Mouse (Mus musculus): ENCODE results near the gene Npepps. TPM values are rescaled to one million over a fixed set of nuclear protein-coding genes. Genes with fewer than 3 reads are reported as not detected.
"Not testable (repeated sequence)": the region's sequence is repeated elsewhere in the genome, so short reads cannot be mapped to it uniquely, and the experiment has no call there.

Gene Npepps
- polyA plus RNA-seq, 1 experiment from 2014 or later, result 41.9 TPM

DNA sequence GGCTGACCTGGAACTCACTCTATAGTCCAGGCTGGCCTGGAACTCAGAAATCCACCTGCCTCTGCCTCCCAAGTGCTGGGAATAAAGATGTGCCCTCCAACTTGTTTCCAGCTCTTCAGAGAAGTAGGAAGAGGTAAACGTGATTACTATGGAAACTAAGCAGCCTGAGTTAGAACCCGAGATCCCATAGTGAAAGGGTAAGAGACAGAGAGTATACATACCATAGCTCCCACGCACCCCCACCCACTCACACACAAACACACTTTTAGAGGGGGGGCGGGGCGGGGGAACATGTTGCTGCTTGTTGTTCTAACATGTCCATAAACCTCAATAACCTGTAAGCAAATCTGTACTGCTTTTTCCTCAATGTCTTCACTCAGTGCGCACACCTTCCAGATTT is 2.0 kb downstream of the Npepps start:
- H3K27me3 ChIP-seq (replicated peaks; ENCODE audit: control insufficient read depth, insufficient read depth, low read length), result no peaks in the 10 kb centered on the region
- H3K9ac ChIP-seq (ENCODE audit: low read depth, low read length), result peak overlapping the region; percentile 91
- 0 out of 2 replicates have a peak, but pooled peaks cover 6% of the 10 kb centered on the region for H3K4me1 ChIP-seq (replicated peaks; ENCODE audit: control insufficient read depth, insufficient read depth, low read length)
- no peak for TF ChIP-seq CTCF (IDR thresholded peaks at IDR 0.05; ENCODE audit: low read depth)
- no peaks in the 10 kb centered on the region for H3K9me3 ChIP-seq (ENCODE audit: control insufficient read depth)
- no peak for ATAC-seq
- H3K27ac ChIP-seq (ENCODE audit: low read depth, low read length), result 0 out of 2 replicates have a peak overlapping the region, but pooled peaks have one; percentile 99
- H3K4me2 ChIP-seq (replicated peaks; ENCODE audit: low read depth), result peak overlapping the region; percentile 78
- H3K36me3 ChIP-seq (ENCODE audit: control insufficient read depth, insufficient read depth), result no peaks in the 10 kb centered on the region
- WGBS, result 48% methylated on average over 6 of the region's 6 CpGs
- H3K4me3 ChIP-seq (ENCODE audit: low read depth, low read length), result peak overlapping the region; percentile 94

DNA sequence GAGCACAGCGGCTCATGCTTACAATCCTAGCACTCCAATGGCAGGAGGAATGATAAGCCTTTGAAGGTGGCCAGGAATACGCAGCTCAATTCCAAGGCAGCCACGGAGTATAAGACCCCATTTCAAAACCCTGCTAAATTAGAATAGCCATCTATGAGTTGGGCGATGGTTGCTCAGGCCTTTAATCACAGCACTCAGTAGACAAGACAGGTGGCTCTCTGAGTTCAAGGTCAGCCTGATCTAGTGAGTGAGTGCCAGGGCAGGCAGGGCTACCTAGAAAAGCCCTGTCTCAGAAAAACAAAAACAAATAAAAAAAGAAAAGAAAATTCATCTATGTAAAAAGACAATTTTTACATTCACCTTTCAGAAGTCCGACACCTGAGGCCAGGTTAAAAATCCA is 3.3 kb downstream of the Npepps start:
- no peak for TF ChIP-seq CTCF (IDR thresholded peaks at IDR 0.05; ENCODE audit: low read depth)
- ATAC-seq, result no peak
- Histone ChIP-seq H3K9ac (ENCODE audit: low read depth, low read length) (no peak overlapping the region), H3K4me3 (ENCODE audit: low read depth, low read length) (no peak overlapping the region), H3K27ac (ENCODE audit: low read depth, low read length) (no peak overlapping the region), H3K4me1 (replicated peaks; ENCODE audit: control insufficient read depth, insufficient read depth, low read length) (0 out of 2 replicates have a peak, but pooled peaks cover 6% of the 10 kb centered on the region), H3K36me3 (ENCODE audit: control insufficient read depth, insufficient read depth) (no peaks in the 10 kb centered on the region), H3K9me3 (ENCODE audit: control insufficient read depth) (no peaks in the 10 kb centered on the region), H3K4me2 (replicated peaks; ENCODE audit: low read depth) (peak overlapping the region; percentile 14), H3K27me3 (replicated peaks; ENCODE audit: control insufficient read depth, insufficient read depth, low read length) (no peaks in the 10 kb centered on the region)
- WGBS, result 50% methylated on average over 5 of the region's 5 CpGs

DNA sequence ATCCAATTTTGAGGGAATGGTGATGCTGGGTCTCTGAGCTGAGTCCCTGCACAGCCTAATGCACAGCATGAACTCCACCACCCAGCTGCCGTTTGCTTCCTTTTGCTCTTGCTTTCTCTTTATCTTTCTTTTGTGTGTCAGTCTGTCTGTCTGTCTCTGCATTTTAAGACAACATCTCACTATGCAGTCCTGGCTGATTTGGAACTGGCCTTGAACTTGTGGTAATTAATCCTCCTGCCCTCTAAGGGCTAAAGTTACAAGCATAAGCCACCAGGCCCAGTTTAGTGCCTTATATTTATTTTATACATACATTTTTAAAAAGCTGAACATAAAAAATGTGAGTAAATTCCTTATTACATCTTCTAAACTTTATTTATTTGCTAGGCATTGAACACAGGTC is 4.4 kb downstream of the Npepps start:
- Histone ChIP-seq H3K4me3 (ENCODE audit: low read depth, low read length) (no peak overlapping the region; the same call in 1 of the 2 replicates), H3K4me1 (replicated peaks; ENCODE audit: control insufficient read depth, insufficient read depth, low read length) (0 out of 2 replicates have a peak, but pooled peaks cover 6% of the 10 kb centered on the region)
- WGBS, result 27% methylated on average over 1 of the region's 1 CpGs

DNA sequence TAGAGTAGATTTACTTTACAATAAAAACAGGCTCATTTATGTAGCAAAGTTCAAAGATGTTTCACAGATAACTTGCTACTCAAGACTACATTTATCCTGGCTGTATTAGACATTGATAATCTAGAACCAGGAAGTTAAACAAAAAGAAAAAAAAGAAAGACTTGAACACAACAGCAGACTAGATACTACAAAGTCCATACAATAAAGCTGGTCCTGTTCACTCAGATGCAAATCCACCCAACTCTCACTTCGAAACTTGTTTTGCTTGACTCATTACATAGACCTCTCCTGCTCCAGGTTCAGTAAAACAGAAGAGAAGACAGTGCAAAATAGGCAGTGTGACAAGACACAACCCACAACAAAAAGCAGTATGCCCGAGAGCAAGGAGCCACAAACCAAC is 5.1 kb downstream of the Npepps start:
- H3K9me3 ChIP-seq (ENCODE audit: control insufficient read depth), result no peaks in the 10 kb centered on the region
- 31% methylated on average over 2 of the region's 2 CpGs for WGBS
- H3K36me3 ChIP-seq (ENCODE audit: control insufficient read depth, insufficient read depth), result no peaks in the 10 kb centered on the region
- peak; percentile 74 for ATAC-seq
- no peak for TF ChIP-seq CTCF (IDR thresholded peaks at IDR 0.05; ENCODE audit: low read depth)
- no peak overlapping the region for H3K9ac ChIP-seq (ENCODE audit: low read depth, low read length)
- 0 out of 2 replicates have a peak overlapping the region, but pooled peaks have one; percentile 50 for H3K27ac ChIP-seq (ENCODE audit: low read depth, low read length)
- H3K27me3 ChIP-seq (replicated peaks; ENCODE audit: control insufficient read depth, insufficient read depth, low read length), result no peaks in the 10 kb centered on the region
- H3K4me1 ChIP-seq (replicated peaks; ENCODE audit: control insufficient read depth, insufficient read depth, low read length), result 0 out of 2 replicates have a peak, but pooled peaks cover 6% of the 10 kb centered on the region
- peak overlapping the region; percentile 37 for H3K4me2 ChIP-seq (replicated peaks; ENCODE audit: low read depth)
- H3K4me3 ChIP-seq (ENCODE audit: low read depth, low read length), result no peak overlapping the region

More for the DNA sequence above, 4.4 kb downstream of the Npepps start:
- Histone ChIP-seq H3K9me3 (ENCODE audit: control insufficient read depth) (no peaks in the 10 kb centered on the region), H3K4me2 (replicated peaks; ENCODE audit: low read depth) (peak overlapping the region; percentile 37), H3K36me3 (ENCODE audit: control insufficient read depth, insufficient read depth) (no peaks in the 10 kb centered on the region), H3K27me3 (replicated peaks; ENCODE audit: control insufficient read depth, insufficient read depth, low read length) (no peaks in the 10 kb centered on the region), H3K27ac (ENCODE audit: low read depth, low read length) (peak overlapping the region; percentile 75), H3K9ac (ENCODE audit: low read depth, low read length) (no peak overlapping the region)
- ATAC-seq, result no peak
- TF ChIP-seq CTCF (IDR thresholded peaks at IDR 0.05; ENCODE audit: low read depth), result no peak

DNA sequence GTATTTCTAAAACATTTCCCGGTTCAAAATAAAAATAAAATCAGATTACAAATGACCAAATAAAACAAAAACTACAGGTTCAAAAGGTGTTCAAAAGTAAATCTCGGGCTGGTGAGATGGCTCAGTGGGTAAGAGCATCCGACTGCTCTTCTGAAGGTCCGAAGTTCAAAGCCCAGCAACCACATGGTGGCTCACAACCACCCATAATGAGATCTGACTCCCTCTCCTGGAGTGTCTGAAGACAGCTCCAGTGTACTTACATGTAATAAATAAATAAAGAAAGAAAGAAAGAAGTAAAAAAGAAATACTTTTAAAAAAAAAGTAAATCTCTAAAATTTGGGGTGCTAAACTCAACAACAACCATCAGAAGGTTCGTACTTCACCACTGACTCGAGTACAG is 5.5 kb downstream of the Npepps start:
- ATAC-seq, result peak; percentile 60
- H3K4me3 ChIP-seq (ENCODE audit: low read depth, low read length); H3K9me3 ChIP-seq (ENCODE audit: control insufficient read depth); H3K4me2 ChIP-seq (replicated peaks; ENCODE audit: low read depth); H3K4me1 ChIP-seq (replicated peaks; ENCODE audit: control insufficient read depth, insufficient read depth, low read length); H3K9ac ChIP-seq (ENCODE audit: low read depth, low read length); H3K27me3 ChIP-seq (replicated peaks; ENCODE audit: control insufficient read depth, insufficient read depth, low read length); H3K36me3 ChIP-seq (ENCODE audit: control insufficient read depth, insufficient read depth); H3K27ac ChIP-seq (ENCODE audit: low read depth, low read length): not testable (repeated sequence)
- WGBS, result 51% methylated on average over 6 of the region's 6 CpGs
- 0 out of 2 replicates have a peak, but pooled peaks have one; percentile 14 for TF ChIP-seq CTCF (IDR thresholded peaks at IDR 0.05; ENCODE audit: low read depth)

DNA sequence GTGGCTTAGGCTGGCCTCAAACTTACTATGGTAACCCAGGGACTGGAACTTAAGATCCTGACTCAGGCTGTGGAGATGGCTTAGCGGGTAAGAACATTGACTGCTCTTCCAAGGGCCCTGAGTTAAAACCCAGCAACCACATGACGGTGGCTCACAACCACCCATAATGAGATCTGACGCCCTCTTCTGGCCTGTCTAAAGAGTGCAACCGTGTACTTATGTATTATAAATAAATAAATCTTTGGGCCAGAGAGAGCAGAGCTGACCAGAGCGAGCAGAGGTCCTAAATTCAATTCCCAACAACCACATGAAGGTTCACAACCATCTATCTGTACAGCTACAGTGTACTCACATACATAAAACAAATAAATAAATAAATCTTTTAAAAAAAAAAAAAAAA is 6.8 kb downstream of the Npepps start:
- Histone ChIP-seq H3K4me3 (ENCODE audit: low read depth, low read length) (no peak overlapping the region), H3K27ac (ENCODE audit: low read depth, low read length) (no peak overlapping the region), H3K36me3 (ENCODE audit: control insufficient read depth, insufficient read depth) (no peaks in the 10 kb centered on the region), H3K9ac (ENCODE audit: low read depth, low read length) (no peak overlapping the region), H3K27me3 (replicated peaks; ENCODE audit: control insufficient read depth, insufficient read depth, low read length) (no peaks in the 10 kb centered on the region), H3K9me3 (ENCODE audit: control insufficient read depth) (no peaks in the 10 kb centered on the region), H3K4me1 (replicated peaks; ENCODE audit: control insufficient read depth, insufficient read depth, low read length) (0 out of 2 replicates have a peak, but pooled peaks cover 6% of the 10 kb centered on the region), H3K4me2 (replicated peaks; ENCODE audit: low read depth) (no peak overlapping the region)
- 77% methylated on average over 5 of the region's 5 CpGs for WGBS
- TF ChIP-seq CTCF (IDR thresholded peaks at IDR 0.05; ENCODE audit: low read depth), result peak; percentile 34
- ATAC-seq, result no peak

All from intestine, postnatal 0 days (tissue).